Mouse (Mus musculus) urinary bladder, postnatal 25 days (tissue): Measurements from ENCODE around the gene Col26a1.

Source experiments
- DNase-seq: peaks from one replicate; pipeline ENCODE4 v3.0.0; 2022; ENCODE audit warnings: low spot score

The Col26a1 gene

GRCm38 (mm10) chr5:136882788-136883439 lies at the start of gene Col26a1:
Col26a1 (minus strand) TSS chr5:136883209.
- no peak for DNase-seq

GRCm38 (mm10) chr5:136931896-136932295 lies 48.9 kb upstream of the Col26a1 start:
- DNase-seq = no peak

GRCm38 (mm10) chr5:136929073-136929472 lies 46.1 kb upstream of the Col26a1 start:
- peak; percentile 69 for DNase-seq

GRCm38 (mm10) chr5:136923751-136924478 lies 40.9 kb upstream of the Col26a1 start:
- DNase-seq = no peak

- DNase-seq = no peak
Observed at GRCm38 (mm10) chr5:136922830-136923229, 39.8 kb upstream of the Col26a1 start.

- no peak for DNase-seq
Observed at GRCm38 (mm10) chr5:136919546-136920301, 36.7 kb upstream of the Col26a1 start.

GRCm38 (mm10) chr5:136918655-136919472 lies 35.9 kb upstream of the Col26a1 start:
- peak; percentile 53 for DNase-seq

GRCm38 (mm10) chr5:136917613-136918242 lies 34.7 kb upstream of the Col26a1 start:
- no peak for DNase-seq

- DNase-seq = no peak
Observed at GRCm38 (mm10) chr5:136914183-136914582, 31.2 kb upstream of the Col26a1 start.

GRCm38 (mm10) chr5:136907991-136908857 lies 25.2 kb upstream of the Col26a1 start, which contains the start of gene Ift22:
Ift22 (plus strand) TSS chr5:136908150.
- DNase-seq = peak; percentile 95

- no peak for DNase-seq
Observed at GRCm38 (mm10) chr5:136907587-136907986, 24.6 kb upstream of the Col26a1 start.

GRCm38 (mm10) chr5:136905630-136906029 lies 22.6 kb upstream of the Col26a1 start:
- DNase-seq = no peak

- DNase-seq = no peak
Observed at GRCm38 (mm10) chr5:136904621-136905020, 21.6 kb upstream of the Col26a1 start.

GRCm38 (mm10) chr5:136895529-136895963 lies 12.5 kb upstream of the Col26a1 start:
- DNase-seq = no peak

GRCm38 (mm10) chr5:136894840-136895528 lies 12.0 kb upstream of the Col26a1 start:
- no peak for DNase-seq

- DNase-seq = no peak
Observed at GRCm38 (mm10) chr5:136888539-136889355, 5.7 kb upstream of the Col26a1 start.

GRCm38 (mm10) chr5:136886957-136887356 lies 3.9 kb upstream of the Col26a1 start:
- no peak for DNase-seq

GRCm38 (mm10) chr5:136882055-136882787 lies 788 bp downstream of the Col26a1 start:
- no peak for DNase-seq
